Mouse (Mus musculus): ENCODE measurements around the gene Prkcb. TPM values are rescaled to one million over a fixed set of nuclear protein-coding genes. Genes with fewer than 3 reads are reported as not detected.

The Prkcb gene
- total RNA-seq, 2 experiments from 2014 or later: 2.3 to 3.6 TPM

GRCm38 (mm10) chr7:122633463-122633862 is 344.9 kb downstream of the Prkcb start:
- DNase-seq: no peak
- intact Hi-C loops (cut with DNase I): no loop called here

- no peak for DNase-seq
- intact Hi-C loops (cut with DNase I): no loop called here
Measured at GRCm38 (mm10) chr7:122643676-122644075, 355.1 kb downstream of the Prkcb start.

- DNase-seq: no peak
- intact Hi-C loops (cut with DNase I): no loop called here
Measured at GRCm38 (mm10) chr7:122649306-122649705, 360.8 kb downstream of the Prkcb start.

- intact Hi-C loops (cut with DNase I): no loop called here
- no peak for DNase-seq
Measured at GRCm38 (mm10) chr7:122652523-122652922, 364.0 kb downstream of the Prkcb start.

DNA sequence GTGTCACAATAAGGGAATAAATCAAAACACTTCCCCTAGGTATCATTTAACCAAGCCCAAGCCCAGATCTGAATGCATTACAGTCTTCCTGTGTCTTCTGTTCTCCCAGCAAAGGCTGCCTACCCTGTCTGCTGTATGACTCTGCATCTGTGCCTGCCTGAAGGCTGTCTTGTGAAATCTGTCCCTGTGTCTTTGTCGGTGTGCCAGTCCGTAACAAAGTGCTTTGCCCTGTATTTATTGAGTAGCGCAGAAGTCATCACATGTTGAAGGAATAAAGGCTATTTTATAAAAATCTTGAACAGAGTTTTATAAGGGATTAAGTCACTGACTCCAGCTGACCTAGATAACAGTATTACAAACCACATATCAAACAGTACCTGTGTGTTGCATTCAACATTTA is 368.1 kb downstream of the Prkcb start:
- no peak for DNase-seq
- intact Hi-C loops (cut with DNase I): no loop called here

GRCm38 (mm10) chr7:122657423-122658126 is 369.0 kb downstream of the Prkcb start:
- no peak for DNase-seq
- intact Hi-C loops (cut with DNase I): no loop called here

- intact Hi-C loops (cut with DNase I): no loop called here
- no peak for DNase-seq
Measured at GRCm38 (mm10) chr7:122665311-122666049, 376.9 kb downstream of the Prkcb start.

DNA sequence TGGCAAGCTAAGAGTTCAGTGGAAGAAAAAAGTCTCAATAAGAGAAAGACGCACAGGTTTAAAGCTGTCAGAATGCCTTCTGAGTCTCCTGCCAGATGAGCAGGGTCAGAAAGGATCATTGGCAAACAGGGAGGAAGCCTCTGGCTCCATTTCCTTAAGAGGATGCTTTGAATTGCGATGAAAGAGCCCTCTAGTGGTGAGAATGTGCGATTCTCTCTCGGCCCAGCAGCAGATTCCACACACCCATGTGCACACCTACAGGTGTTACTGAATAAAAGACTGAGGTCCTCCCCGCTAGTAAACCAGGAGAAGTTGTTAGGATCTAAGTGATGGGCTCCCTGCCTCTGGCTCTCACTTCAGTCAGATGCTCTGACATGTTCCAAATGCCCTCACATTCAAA is 379.4 kb downstream of the Prkcb start:
- intact Hi-C loops (cut with DNase I): loop anchor here (2.0 kb wide), 2 partner anchors 195 to 253 kb away; no protein-coding TSS in a partner anchor
- DNase-seq: peak; percentile 2 to 24

DNA sequence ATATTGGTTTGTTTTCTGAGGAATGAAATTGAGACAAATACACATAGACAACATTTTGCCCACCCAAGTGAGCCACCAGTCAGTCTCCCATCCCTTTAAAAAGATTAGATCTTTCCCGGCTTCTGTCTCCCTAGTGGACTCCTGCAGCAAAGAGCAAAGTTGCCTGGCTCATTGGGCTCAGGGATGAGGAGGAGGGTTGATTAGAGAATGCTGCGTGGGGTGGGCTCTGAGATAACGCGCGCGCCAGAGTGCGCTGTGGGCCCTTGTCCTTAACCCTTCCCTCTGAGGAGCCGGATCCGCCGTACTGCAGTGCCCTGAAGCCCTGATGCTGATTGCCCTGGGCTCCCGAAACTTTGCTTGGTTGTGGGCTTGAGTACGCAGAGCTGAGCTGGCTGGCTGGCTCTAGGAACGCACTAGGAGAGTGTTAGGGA is 381.9 kb downstream of the Prkcb start, which contains the start of gene Cacng3:
Gene Cacng3, plus strand, starts transcription at position 51 of the 431 bp plus-strand sequence.
- intact Hi-C loops (cut with DNase I): no loop called here
- no peak for DNase-seq

DNA sequence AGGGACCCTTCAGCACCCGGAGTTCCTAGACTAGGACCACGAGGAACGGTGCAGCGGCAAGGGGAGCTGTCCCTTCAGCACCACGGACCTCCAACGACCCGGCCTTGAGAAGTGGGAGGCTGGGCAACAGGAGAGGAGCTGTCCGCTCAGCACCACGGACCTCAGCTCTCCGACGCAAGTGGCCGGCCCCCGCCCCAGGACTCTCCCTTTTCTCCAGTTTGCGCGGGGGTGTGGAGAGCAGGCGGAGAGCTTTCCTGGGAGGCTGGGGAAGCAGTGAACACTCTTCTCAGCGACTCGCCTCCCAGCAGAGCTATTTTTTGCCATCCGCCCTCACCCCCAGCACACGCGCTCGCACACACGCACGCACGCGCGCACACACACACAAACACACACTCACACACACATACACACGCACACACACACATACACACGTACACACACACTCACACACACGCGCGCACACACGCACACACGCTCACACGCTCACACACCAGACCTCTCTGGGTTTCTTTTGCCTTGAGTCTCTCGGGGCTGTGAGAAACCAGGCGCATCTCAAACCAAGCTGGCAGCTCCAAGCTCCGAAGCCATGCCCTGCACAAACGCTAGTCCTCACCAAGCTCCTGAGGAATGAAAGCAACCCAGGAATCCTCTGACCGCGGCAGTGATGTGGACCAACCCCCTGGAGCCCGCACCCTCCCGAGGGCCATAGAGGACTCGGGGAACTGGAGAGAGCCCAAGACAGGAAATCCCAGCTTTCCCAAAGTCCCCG is 382.5 kb downstream of the Prkcb start:
- peak; percentile 95 to 96 for DNase-seq
- intact Hi-C loops (cut with DNase I): no loop called here

DNA sequence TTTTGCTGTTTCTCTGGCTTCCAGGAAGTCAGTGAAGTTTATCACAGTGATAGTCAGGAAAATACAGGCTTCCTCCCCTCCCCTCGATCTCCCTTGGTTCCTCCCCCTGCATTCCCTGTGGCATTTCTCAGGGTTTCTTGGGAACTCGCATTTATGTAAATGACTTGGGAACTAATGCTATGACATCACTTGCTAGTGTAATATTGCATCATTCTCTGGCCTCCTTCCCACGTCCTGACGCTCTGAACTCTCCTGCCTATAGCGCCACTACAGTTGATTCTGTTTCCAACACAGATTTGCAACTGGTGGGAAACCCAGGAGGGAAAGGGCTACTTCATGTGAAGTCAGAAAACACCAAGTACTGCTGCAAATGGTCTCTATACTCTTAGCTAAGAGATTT is 384.4 kb downstream of the Prkcb start:
- intact Hi-C loops (cut with DNase I): no loop called here
- DNase-seq: no peak

- DNase-seq: no peak
- intact Hi-C loops (cut with DNase I): no loop called here
Measured at GRCm38 (mm10) chr7:122675207-122675606, 386.7 kb downstream of the Prkcb start.

Other genes starting within 250 kb of the Prkcb start
- 10 to 100 TPM; 41.5 to 50.2 TPM for gene Ubfd1, start 221.6 kb upstream of the Prkcb start, total RNA-seq (2021)
- gene Ears2, start 221.5 kb upstream of the Prkcb start, total RNA-seq (2021): 10 to 100 TPM; 15.9 to 16.3 TPM
- gene Ndufab1, start 186.9 kb upstream of the Prkcb start, total RNA-seq (2021): 1,000 to 10,000 TPM; 1,393 to 1,403 TPM
- 1 to 10 TPM; 1.7 to 2.0 TPM for gene Palb2, start 155.8 kb upstream of the Prkcb start, total RNA-seq (2021)
- gene Dctn5, start 155.7 kb upstream of the Prkcb start, total RNA-seq (2021): 10 to 100 TPM; 37.2 to 37.9 TPM
- gene Plk1, start 129.3 kb upstream of the Prkcb start, total RNA-seq (2021): 10 to 100 TPM; 12.2 to 14.5 TPM
- not detected for gene Ern2, start 102.5 kb upstream of the Prkcb start, total RNA-seq (2021)
- gene Chp2, start 69.3 kb upstream of the Prkcb start, total RNA-seq (2021): 1 to 10 TPM; 2.4 to 2.6 TPM